Mouse (Mus musculus) bone marrow macrophage, adult 2 months (primary cell): ENCODE measurements around the gene Prrt1.

Experiments used
- CTCF ChIP-seq: IDR thresholded peaks from 2 replicates; pipeline ENCODE4 v1.5.1; 2012; ENCODE audit warnings: low read depth, mild to moderate bottlenecking, low read length, moderate library complexity
- POLR2A ChIP-seq: IDR thresholded peaks from 2 replicates; pipeline ENCODE4 v1.6.1; 2012; ENCODE audit warnings: mild to moderate bottlenecking, low read depth, low read length, borderline replicate concordance

- no peak for TF ChIP-seq CTCF
- TF ChIP-seq POLR2A, result no peak
Observed at GRCm38 (mm10) chr17:34588767-34589166, 40.6 kb upstream of the Prrt1 start.
